Mouse (Mus musculus) bone marrow macrophage, adult 2 months (primary cell): ENCODE data around the gene Naa60.

Experiments used
- CTCF ChIP-seq: IDR thresholded peaks from 2 replicates; pipeline ENCODE4 v1.5.1; 2012; ENCODE audit warnings: low read depth, mild to moderate bottlenecking, low read length, moderate library complexity
- POLR2A ChIP-seq: IDR thresholded peaks from 2 replicates; pipeline ENCODE4 v1.6.1; 2012; ENCODE audit warnings: mild to moderate bottlenecking, low read depth, low read length, borderline replicate concordance

DNA sequence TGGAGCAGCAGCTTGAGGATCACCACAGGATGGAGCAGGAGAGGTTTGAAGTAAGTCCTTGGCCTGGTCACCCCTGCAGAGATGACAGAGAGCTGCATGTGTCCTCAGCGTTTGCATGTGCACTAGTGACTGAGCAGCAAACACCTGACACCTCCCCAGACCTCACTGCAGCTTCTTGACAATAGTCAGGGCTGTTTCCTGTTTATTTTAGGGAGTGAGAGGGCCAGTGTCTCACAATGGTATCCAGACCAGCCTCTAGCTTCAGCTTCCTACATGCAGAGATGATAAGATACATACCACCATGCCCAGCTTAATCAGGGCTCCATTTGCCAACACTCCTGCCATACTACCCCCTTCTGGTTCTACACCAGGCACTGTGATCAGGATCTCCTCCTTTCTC is 56.4 kb downstream of the Naa60 start:
- TF ChIP-seq POLR2A: no peak
- no peak for TF ChIP-seq CTCF
